ENCODE assay signal across 9 mouse cellular contexts in genomic region chr5:149374026-149374425, GRCm38 (mm10). TPM values are rescaled to one million over a fixed set of nuclear protein-coding genes. Genes with fewer than 3 reads are reported as not detected.
DNase-seq lines count a peak whose midpoint lies in the region; ATAC-seq lines count a peak whose summit lies in the region.
"Had no signal": no experiment of that assay in that cellular context is flagged by ENCODE, and none has a peak within 500 bp of the region (broad histone marks: within the 10 kb centered on the region; RNA-seq: fewer than 3 reads in every experiment).

No protein-coding gene starts in this region.

- no peak overlapping the region for H3K9ac ChIP-seq in midbrain, embryonic 14.5 days (replicated peaks; ENCODE audit: low read length)
- H3K9ac ChIP-seq: embryonic facial prominence, embryonic 15.5 days had no signal

- H3K4me3 ChIP-seq in midbrain, embryonic 10.5 days, result no peak overlapping the region
- no peak overlapping the region for H3K4me3 ChIP-seq in midbrain, embryonic 14.5 days (replicated peaks; ENCODE audit: low read depth, low read length)
- H3K4me3 ChIP-seq: embryonic facial prominence, embryonic 15.5 days had no signal

- no peak overlapping the region for H3K4me2 ChIP-seq in midbrain, embryonic 14.5 days (ENCODE audit: low read length)
- H3K4me2 ChIP-seq: embryonic facial prominence, embryonic 15.5 days had no signal

- ATAC-seq in frontal cortex, adult (ENCODE audit: low TSS enrichment), result peak; percentile 56; the same call in 1 of the 2 replicates
- no peak for ATAC-seq in midbrain, embryonic 14.5 days (ENCODE audit: low FRiP score, low TSS enrichment)
- peak; percentile 38 to 63 for ATAC-seq in hematopoietic stem cell, adult 5-6 weeks (replicated peaks in 1 of 2; ENCODE audit: insufficient read depth in 1 of 2, low FRiP score in 2 of 2, low TSS enrichment in 1 of 2, low read depth in 1 of 2, poor library complexity in 2 of 2, severe bottlenecking in 2 of 2)

- 84% methylated on average over 7 of the region's 7 CpGs for WGBS in midbrain, embryonic 10.5 days
- 80% methylated on average over 7 of the region's 7 CpGs for WGBS in midbrain, embryonic 14.5 days

- peaks cover 20% of the 10 kb centered on the region for H3K27me3 ChIP-seq in midbrain, embryonic 10.5 days (ENCODE audit: low read depth, poor library complexity, severe bottlenecking)
- H3K27me3 ChIP-seq in midbrain, embryonic 14.5 days (ENCODE audit: control insufficient read depth, insufficient read depth, low read length), result no peaks in the 10 kb centered on the region
- H3K27me3 ChIP-seq: embryonic facial prominence, embryonic 15.5 days had no signal

- H3K4me1 ChIP-seq in midbrain, embryonic 10.5 days, result peaks cover 69% of the 10 kb centered on the region
- H3K4me1 ChIP-seq in midbrain, embryonic 14.5 days (ENCODE audit: control insufficient read depth, insufficient read depth, low read length), result peaks cover 31% of the 10 kb centered on the region

- DNase-seq in frontal cortex, postnatal 25 days (ENCODE audit: low spot score in 2 of 2), result no peak
- no peak for DNase-seq in midbrain, embryonic 10.5 days (ENCODE audit: low spot score)
- DNase-seq in midbrain, embryonic 14.5 days, result no peak
- peak; percentile 66 for DNase-seq in thymus, postnatal 25 days
- DNase-seq in urinary bladder, postnatal 25 days (ENCODE audit: low spot score), result no peak
- DNase-seq in testis, postnatal 10 days (ENCODE audit: low spot score), result no peak

- no peaks in the 10 kb centered on the region for H3K36me3 ChIP-seq in midbrain, embryonic 10.5 days
- H3K36me3 ChIP-seq in midbrain, embryonic 14.5 days (ENCODE audit: control insufficient read depth, insufficient read depth, low read length), result no peaks in the 10 kb centered on the region
- H3K36me3 ChIP-seq: embryonic facial prominence, embryonic 15.5 days had no signal

- peak overlapping the region; percentile 82 for H3K27ac ChIP-seq in midbrain, embryonic 10.5 days (replicated peaks)
- H3K27ac ChIP-seq in midbrain, embryonic 14.5 days (replicated peaks; ENCODE audit: low read depth, low read length), result no peak overlapping the region
- H3K27ac ChIP-seq: embryonic facial prominence, embryonic 15.5 days had no signal

- H3K9me3 ChIP-seq in midbrain, embryonic 10.5 days (replicated peaks), result no peaks in the 10 kb centered on the region
- H3K9me3 ChIP-seq in midbrain, embryonic 14.5 days (ENCODE audit: control insufficient read depth, low read length), result no peaks in the 10 kb centered on the region
- H3K9me3 ChIP-seq: embryonic facial prominence, embryonic 15.5 days had no signal

RNA-seq across cellular contexts. Expression of gene Medag, which starts 37.5 kb away (rescaled TPM):
- 0.32 and 0.57 TPM in 2 replicates for polyA plus RNA-seq in midbrain, embryonic 10.5 days (2016; fragmentation: Nextera tagmentation; extraction: Ambion mirVana)
- polyA plus RNA-seq in midbrain, embryonic 14.5 days (2014; fragmentation: Nextera tagmentation; extraction: Ambion mirVana), result 5.9 TPM in 2 replicates
- 0.30 and 1.2 TPM in 2 replicates for total RNA-seq in hematopoietic stem cell, adult 5-6 weeks (2017)
